ENCODE assay signal across 18 mouse cellular contexts in genomic region chr17:43822630-43823029, GRCm38 (mm10). TPM values are rescaled to one million over a fixed set of nuclear protein-coding genes. Genes with fewer than 3 reads are reported as not detected.
A peak's percentile ranks its signal among the peaks of the same experiment; 100 is the strongest.
DNase-seq lines count a peak whose midpoint lies in the region; ATAC-seq and TF ChIP-seq lines count a peak whose summit lies in the region.
"Had no signal": no experiment of that assay in that cellular context is flagged by ENCODE, and none has a peak within 500 bp of the region (broad histone marks: within the 10 kb centered on the region; RNA-seq: fewer than 3 reads in every experiment).

No protein-coding gene starts in this region.

- H3K27me3 ChIP-seq in heart, embryonic 12.5 days (replicated peaks) = no peaks in the 10 kb centered on the region
- H3K27me3 ChIP-seq in hindbrain, embryonic 15.5 days = no peaks in the 10 kb centered on the region
- H3K27me3 ChIP-seq in hindbrain, postnatal 0 days (ENCODE audit: insufficient read depth, low read length) = no peaks in the 10 kb centered on the region
- no peaks in the 10 kb centered on the region for H3K27me3 ChIP-seq in neural tube, embryonic 15.5 days (replicated peaks)
- H3K27me3 ChIP-seq: embryonic facial prominence, embryonic 12.5 days; heart, embryonic 15.5 days had no signal

- TF ChIP-seq CTCF in hindbrain, postnatal 0 days (IDR thresholded peaks at IDR 0.05; ENCODE audit: low read depth) = no peak

- WGBS in heart, embryonic 12.5 days = 26% methylated on average over 2 of the region's 2 CpGs
- 68% methylated on average over 2 of the region's 2 CpGs for WGBS in hindbrain, embryonic 15.5 days
- WGBS in hindbrain, postnatal 0 days = 68% methylated on average over 2 of the region's 2 CpGs
- WGBS in neural tube, embryonic 15.5 days = 87% methylated on average over 2 of the region's 2 CpGs

- peak; percentile 83 for DNase-seq in heart, adult 11 months
- no peak for DNase-seq in hindbrain, postnatal 0 days (ENCODE audit: low spot score)
- DNase-seq in neural tube, embryonic 10.5 days (ENCODE audit: extremely low spot score, low spot score) = no peak
- no peak for DNase-seq in embryo, embryonic 10.5 days (ENCODE audit: low spot score)
- DNase-seq: adrenal gland, postnatal 10 days; cerebellum, adult 11 months; cerebellum, adult 8-10 months; cerebellum, postnatal 14 days; gastrocnemius, postnatal 14 days; heart, postnatal 36 days had no signal

- no peaks in the 10 kb centered on the region for H3K36me3 ChIP-seq in heart, embryonic 12.5 days
- no peaks in the 10 kb centered on the region for H3K36me3 ChIP-seq in hindbrain, embryonic 15.5 days
- no peaks in the 10 kb centered on the region for H3K36me3 ChIP-seq in hindbrain, postnatal 0 days (ENCODE audit: insufficient read depth, low read length)
- H3K36me3 ChIP-seq in neural tube, embryonic 15.5 days = no peaks in the 10 kb centered on the region
- H3K36me3 ChIP-seq: embryonic facial prominence, embryonic 12.5 days; heart, embryonic 15.5 days had no signal

- H3K9me3 ChIP-seq in heart, embryonic 12.5 days (replicated peaks) = no peaks in the 10 kb centered on the region; the same call in 1 of the 2 replicates
- H3K9me3 ChIP-seq in hindbrain, embryonic 15.5 days = no peaks in the 10 kb centered on the region
- H3K9me3 ChIP-seq in hindbrain, postnatal 0 days (ENCODE audit: low read length) = no peaks in the 10 kb centered on the region
- H3K9me3 ChIP-seq in neural tube, embryonic 15.5 days (replicated peaks) = no peaks in the 10 kb centered on the region
- H3K9me3 ChIP-seq: embryonic facial prominence, embryonic 12.5 days; heart, embryonic 15.5 days had no signal

- no peak overlapping the region for H3K4me2 ChIP-seq in heart, embryonic 12.5 days
- no peak overlapping the region for H3K4me2 ChIP-seq in hindbrain, embryonic 15.5 days
- no peak overlapping the region for H3K4me2 ChIP-seq in hindbrain, postnatal 0 days (ENCODE audit: low read depth, low read length)
- H3K4me2 ChIP-seq in neural tube, embryonic 15.5 days = no peak overlapping the region
- H3K4me2 ChIP-seq: embryonic facial prominence, embryonic 12.5 days; heart, embryonic 15.5 days had no signal

- no peak for ATAC-seq in heart, embryonic 12.5 days (ENCODE audit: insufficient number of reproducible peaks, low FRiP score)
- no peak for ATAC-seq in hindbrain, embryonic 15.5 days (ENCODE audit: low FRiP score, low read depth)
- ATAC-seq in hindbrain, postnatal 0 days = no peak
- no peak for ATAC-seq in neural tube, embryonic 15.5 days (ENCODE audit: low FRiP score)

- H3K27ac ChIP-seq in heart, embryonic 12.5 days (ENCODE audit: poor library complexity, severe bottlenecking) = no peak overlapping the region
- H3K27ac ChIP-seq in hindbrain, embryonic 15.5 days (replicated peaks) = peak overlapping the region; percentile 26; the same call in 1 of the 2 replicates
- no peak overlapping the region for H3K27ac ChIP-seq in hindbrain, postnatal 0 days
- H3K27ac ChIP-seq in neural tube, embryonic 15.5 days (replicated peaks) = 0 out of 2 replicates have a peak overlapping the region, but pooled peaks have one; percentile 13
- H3K27ac ChIP-seq: embryonic facial prominence, embryonic 12.5 days; heart, embryonic 15.5 days had no signal

- no peak overlapping the region for H3K9ac ChIP-seq in heart, embryonic 12.5 days
- no peak overlapping the region for H3K9ac ChIP-seq in hindbrain, embryonic 15.5 days
- no peak overlapping the region for H3K9ac ChIP-seq in hindbrain, postnatal 0 days (replicated peaks; ENCODE audit: low read length)
- no peak overlapping the region for H3K9ac ChIP-seq in neural tube, embryonic 15.5 days (replicated peaks)
- H3K9ac ChIP-seq: embryonic facial prominence, embryonic 12.5 days; forebrain, postnatal 0 days; heart, embryonic 15.5 days had no signal

- H3K4me1 ChIP-seq in heart, embryonic 12.5 days (replicated peaks) = peaks cover 16% of the 10 kb centered on the region
- H3K4me1 ChIP-seq in hindbrain, embryonic 15.5 days (replicated peaks) = peaks cover 14% of the 10 kb centered on the region; the same call in 1 of the 2 replicates
- no peaks in the 10 kb centered on the region for H3K4me1 ChIP-seq in hindbrain, postnatal 0 days (ENCODE audit: insufficient read depth, low read length)
- H3K4me1 ChIP-seq in neural tube, embryonic 15.5 days = peaks cover 10% of the 10 kb centered on the region
- H3K4me1 ChIP-seq: embryonic facial prominence, embryonic 12.5 days had no signal

- no peak overlapping the region for H3K4me3 ChIP-seq in heart, embryonic 12.5 days
- no peak overlapping the region for H3K4me3 ChIP-seq in hindbrain, embryonic 15.5 days
- no peak overlapping the region for H3K4me3 ChIP-seq in hindbrain, postnatal 0 days (ENCODE audit: low read length)
- no peak overlapping the region for H3K4me3 ChIP-seq in neural tube, embryonic 15.5 days (replicated peaks)
- H3K4me3 ChIP-seq: embryonic facial prominence, embryonic 12.5 days; heart, embryonic 15.5 days had no signal

RNA-seq across cellular contexts. Expression of gene Rcan2, which starts 21.5 kb away (rescaled TPM):
- 44.1 and 44.3 TPM in 2 replicates for polyA plus RNA-seq in heart, embryonic 12.5 days (2016; fragmentation: Nextera tagmentation; extraction: Ambion mirVana)
- polyA plus RNA-seq in hindbrain, embryonic 15.5 days (2015; fragmentation: Nextera tagmentation; extraction: Ambion mirVana) = 123 and 132 TPM in 2 replicates
- 124 and 132 TPM in 2 replicates for total RNA-seq in hindbrain, postnatal 0 days (2014; rRNA removed)
- 86.4 and 102 TPM in 2 replicates for polyA plus RNA-seq in hindbrain, postnatal 0 days (2015; fragmentation: Nextera tagmentation; extraction: Ambion mirVana)
- polyA plus RNA-seq in neural tube, embryonic 15.5 days (2015; fragmentation: Nextera tagmentation; extraction: Ambion mirVana) = 118 and 139 TPM in 2 replicates
- total RNA-seq: common myeloid progenitor, adult 5-6 weeks; MEL had no signal

Comparison
In these comparisons a context has a peak if more than half of its experiments do, and no peak if none do; other contexts are left out.
1. H3K27ac ChIP-seq: peak in hindbrain, embryonic 15.5 days (single experiment) and neural tube, embryonic 15.5 days (single experiment); none in heart, embryonic 12.5 days (single experiment) and hindbrain, postnatal 0 days (single experiment).